Mouse (Mus musculus): ENCODE measurements at regions not wholly inside any gene's neighbourhood (a gene's known extent, or its start where the extent isn't known, plus 50 kb on each side); places are given as distances from the start of the nearest gene placed in this dataset.
"Not testable (repeated sequence)": the region's sequence is repeated elsewhere in the genome, so short reads cannot be mapped to it uniquely, and the experiment has no call there.

DNA sequence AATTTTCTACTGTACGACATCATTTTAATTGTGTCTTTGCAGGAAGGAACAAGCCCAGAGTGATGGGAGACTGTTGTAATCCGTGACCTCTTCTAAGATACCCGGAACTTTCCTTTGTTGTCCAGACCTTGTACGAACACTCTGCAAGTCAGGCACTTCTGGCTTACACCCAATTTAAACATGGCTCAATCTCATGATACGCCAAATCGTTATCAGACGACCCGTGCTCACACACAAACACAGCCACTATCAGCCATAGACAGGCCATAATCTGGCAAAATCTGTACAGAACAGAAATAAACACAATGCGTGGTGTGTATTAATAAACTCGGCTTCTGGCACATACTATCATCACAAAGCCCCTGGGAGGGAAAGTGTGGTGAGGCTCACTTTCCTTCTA lies 190.2 kb upstream of the Gm37988 start:
- H3K4me3 ChIP-seq (replicated peaks): no peak overlapping the region
- H3K4me1 ChIP-seq: peaks cover 11% of the 10 kb centered on the region; the same call in 1 of the 2 replicates
- no peak overlapping the region for H3K27ac ChIP-seq
- H3K4me2 ChIP-seq: no peak overlapping the region
- H3K9ac ChIP-seq: no peak overlapping the region
- 46% methylated on average over 10 of the region's 10 CpGs for WGBS
- H3K27me3 ChIP-seq: no peaks in the 10 kb centered on the region
- no peaks in the 10 kb centered on the region for H3K9me3 ChIP-seq (replicated peaks)
- H3K36me3 ChIP-seq: no peaks in the 10 kb centered on the region
- ATAC-seq (replicated peaks; ENCODE audit: low FRiP score): no peak

DNA sequence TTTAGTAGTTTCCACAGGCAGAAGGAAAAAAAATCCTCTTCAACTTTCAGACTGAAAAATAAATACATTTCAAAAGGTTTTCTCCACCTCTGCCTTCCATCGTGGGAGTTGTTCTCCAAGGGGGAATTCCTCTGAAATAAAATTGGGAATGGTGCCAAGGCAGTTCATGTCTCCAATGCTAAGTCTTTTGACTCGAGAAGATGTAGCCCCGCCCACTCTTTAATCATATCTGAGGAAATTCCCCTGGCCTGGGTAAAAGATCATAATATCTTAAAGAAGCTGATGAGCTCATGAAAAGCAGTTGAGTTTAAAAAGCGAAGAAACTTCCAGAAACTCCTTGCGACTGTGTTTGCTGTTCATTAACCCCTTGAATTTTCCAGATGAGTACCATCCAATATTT lies 185.3 kb upstream of the Gm37988 start:
- no peak for ATAC-seq (replicated peaks; ENCODE audit: low FRiP score)
- no peak overlapping the region for H3K9ac ChIP-seq
- WGBS: 39% methylated on average over 5 of the region's 5 CpGs
- H3K36me3 ChIP-seq: no peaks in the 10 kb centered on the region
- no peak overlapping the region for H3K4me3 ChIP-seq (replicated peaks)
- no peaks in the 10 kb centered on the region for H3K27me3 ChIP-seq
- no peaks in the 10 kb centered on the region for H3K9me3 ChIP-seq (replicated peaks)
- H3K4me2 ChIP-seq: no peak overlapping the region
- peaks cover 14% of the 10 kb centered on the region for H3K4me1 ChIP-seq
- peak overlapping the region; percentile 75; the same call in 1 of the 2 replicates for H3K27ac ChIP-seq

DNA sequence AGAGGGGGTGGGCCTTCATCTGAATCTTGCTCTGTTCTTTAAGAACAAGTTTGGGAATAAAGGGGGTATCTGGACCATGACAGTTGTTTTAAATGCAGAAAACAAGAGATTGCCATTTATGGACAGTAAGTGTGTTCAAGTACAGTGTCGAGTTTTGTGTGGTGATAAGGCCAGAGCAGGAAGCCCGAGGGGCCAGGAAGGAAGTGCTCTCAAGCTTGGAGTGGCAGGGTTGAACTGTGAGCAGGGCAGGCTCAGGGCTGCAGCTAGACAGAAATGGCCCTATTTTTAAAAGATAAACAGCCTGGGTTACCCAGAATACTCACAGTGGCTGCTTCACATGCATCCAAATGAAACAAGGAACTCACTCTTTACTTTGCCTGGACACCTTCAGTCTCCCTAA lies 184.4 kb upstream of the Gm37988 start:
- Histone ChIP-seq H3K9me3 (replicated peaks) (no peaks in the 10 kb centered on the region), H3K4me2 (no peak overlapping the region), H3K36me3 (no peaks in the 10 kb centered on the region), H3K9ac (no peak overlapping the region), H3K4me3 (replicated peaks) (no peak overlapping the region), H3K27me3 (no peaks in the 10 kb centered on the region), H3K4me1 (peaks cover 14% of the 10 kb centered on the region), H3K27ac (peak overlapping the region; percentile 75)
- WGBS: 27% methylated on average over 2 of the region's 2 CpGs
- no peak for ATAC-seq (replicated peaks; ENCODE audit: low FRiP score)

DNA sequence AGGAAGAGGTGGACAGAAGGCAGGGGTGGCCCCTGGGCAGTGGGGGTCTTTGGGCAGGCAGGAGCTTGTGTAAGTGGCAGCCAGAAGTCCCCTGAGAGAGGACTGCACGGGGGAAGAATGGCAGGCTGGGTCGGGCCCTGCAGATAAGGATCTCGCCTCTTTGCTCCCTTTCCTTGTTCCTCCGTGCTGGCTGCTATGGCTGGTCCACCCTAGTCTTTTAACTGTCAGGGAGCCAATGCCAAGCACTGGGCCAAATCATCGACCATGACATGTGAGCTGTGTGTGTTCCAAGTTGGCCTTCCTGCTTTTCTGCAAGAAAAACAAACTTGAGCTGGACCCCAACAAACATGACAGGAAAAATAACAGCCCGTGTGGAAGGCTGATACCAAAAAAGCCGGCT lies 153.8 kb upstream of the Gm37988 start:
- peak; percentile 60 for ATAC-seq (replicated peaks; ENCODE audit: low FRiP score)
- Histone ChIP-seq H3K36me3 (no peaks in the 10 kb centered on the region), H3K27ac (peak overlapping the region; percentile 59), H3K27me3 (no peaks in the 10 kb centered on the region), H3K4me3 (replicated peaks) (no peak overlapping the region), H3K9me3 (replicated peaks) (no peaks in the 10 kb centered on the region), H3K4me2 (peak overlapping the region; percentile 34), H3K9ac (no peak overlapping the region), H3K4me1 (peaks cover 10% of the 10 kb centered on the region)
- 11% methylated on average over 7 of the region's 7 CpGs for WGBS

DNA sequence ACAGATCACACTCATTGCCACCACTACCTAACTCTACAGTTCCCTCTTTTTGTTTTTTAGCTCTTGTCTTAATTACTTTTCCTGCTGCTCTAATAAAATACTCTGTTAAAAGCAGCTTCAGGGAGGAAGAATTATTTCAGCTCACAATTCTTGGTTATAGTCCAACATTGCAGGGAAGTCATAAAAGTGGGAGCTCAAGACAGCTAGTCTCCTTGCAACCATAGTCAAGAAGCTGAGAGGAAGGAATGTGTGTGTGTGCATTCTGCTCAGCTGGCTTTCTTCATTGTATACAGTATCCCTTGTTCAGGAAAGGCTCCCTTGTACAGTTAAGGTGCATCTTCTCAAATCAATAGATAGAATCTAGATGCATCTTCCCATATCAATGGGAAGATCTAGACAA lies 152.4 kb upstream of the Gm37988 start:
- H3K27ac ChIP-seq: 0 out of 2 replicates have a peak overlapping the region, but pooled peaks have one; percentile 9
- no peak overlapping the region for H3K4me3 ChIP-seq (replicated peaks)
- H3K9me3 ChIP-seq (replicated peaks): no peaks in the 10 kb centered on the region
- H3K4me1 ChIP-seq: peaks cover 10% of the 10 kb centered on the region
- no peak overlapping the region for H3K9ac ChIP-seq
- no peak overlapping the region for H3K4me2 ChIP-seq
- H3K27me3 ChIP-seq: no peaks in the 10 kb centered on the region
- H3K36me3 ChIP-seq: no peaks in the 10 kb centered on the region
- ATAC-seq (replicated peaks; ENCODE audit: low FRiP score): peak; percentile 40; the same call in 1 of the 2 replicates

DNA sequence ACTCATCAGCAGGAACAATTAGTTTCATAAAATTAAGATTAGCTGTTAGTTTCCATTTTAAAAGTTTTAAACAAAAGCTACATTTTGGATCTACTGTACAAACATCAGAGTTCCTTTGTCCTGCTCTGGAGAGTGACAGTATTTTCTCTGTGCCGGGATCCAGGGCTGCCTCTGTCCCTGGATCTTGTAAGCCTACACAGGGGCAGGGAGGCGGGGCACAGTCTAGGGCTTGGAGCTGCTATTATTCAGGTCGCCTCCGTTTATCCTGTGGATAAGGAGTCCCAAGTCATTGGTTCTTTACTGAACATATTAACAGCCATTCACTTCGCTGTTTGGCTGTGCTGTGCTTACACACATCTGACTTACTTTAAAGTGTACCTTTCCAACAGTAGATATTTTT lies 150.8 kb upstream of the Gm37988 start:
- Histone ChIP-seq H3K4me3 (replicated peaks) (no peak overlapping the region), H3K4me2 (no peak overlapping the region), H3K36me3 (no peaks in the 10 kb centered on the region), H3K9ac (no peak overlapping the region), H3K27me3 (no peaks in the 10 kb centered on the region), H3K9me3 (replicated peaks) (no peaks in the 10 kb centered on the region), H3K27ac (no peak overlapping the region), H3K4me1 (peaks cover 10% of the 10 kb centered on the region)
- ATAC-seq (replicated peaks; ENCODE audit: low FRiP score): no peak
- 43% methylated on average over 5 of the region's 5 CpGs for WGBS

DNA sequence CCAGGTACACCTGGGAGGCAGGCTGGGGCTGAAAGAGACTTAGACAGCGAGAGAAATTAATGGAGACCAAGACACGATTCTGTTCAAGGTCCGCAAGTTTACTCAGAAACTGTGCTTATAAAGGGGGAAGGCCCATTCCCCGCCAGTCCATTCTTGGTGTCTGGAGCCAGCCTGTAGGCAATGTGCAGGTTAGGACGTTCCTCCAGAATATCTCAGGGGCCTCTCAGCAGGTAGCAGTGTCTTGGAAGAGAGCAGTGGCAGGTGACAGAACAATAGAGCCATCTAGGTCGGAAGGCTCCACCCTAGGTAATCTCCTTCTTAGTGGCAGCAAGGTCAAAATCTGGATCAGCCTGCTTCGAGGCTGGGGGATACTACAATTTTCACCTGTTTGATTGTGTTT lies 147.6 kb upstream of the Gm37988 start:
- not testable (repeated sequence) for H3K27me3 ChIP-seq; H3K9me3 ChIP-seq (replicated peaks); H3K36me3 ChIP-seq; H3K4me3 ChIP-seq (replicated peaks); H3K9ac ChIP-seq; H3K4me1 ChIP-seq; ATAC-seq (replicated peaks; ENCODE audit: low FRiP score); H3K27ac ChIP-seq; H3K4me2 ChIP-seq
- WGBS: 80% methylated on average over 7 of the region's 7 CpGs

DNA sequence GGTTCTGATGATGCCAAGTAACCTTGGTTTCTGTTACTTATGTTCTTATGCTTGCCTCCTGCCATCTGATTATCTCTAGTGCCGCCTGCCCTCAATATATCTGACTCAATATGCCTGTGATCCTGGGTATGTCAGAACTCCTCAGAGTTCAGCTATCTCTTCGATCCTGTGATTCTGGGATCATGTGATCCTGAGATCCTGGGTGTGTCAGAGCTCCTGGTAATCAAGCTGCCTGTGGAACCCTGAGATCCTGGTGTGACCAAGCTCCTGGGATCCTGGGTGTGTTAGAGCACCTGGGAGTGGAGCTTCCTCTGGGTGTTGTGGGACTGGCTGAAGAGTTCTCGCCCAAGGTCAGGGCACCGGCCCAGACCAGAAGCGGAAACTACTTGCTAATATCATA lies 147.1 kb upstream of the Gm37988 start:
- H3K4me2 ChIP-seq; H3K9ac ChIP-seq; H3K27me3 ChIP-seq; H3K4me1 ChIP-seq; H3K9me3 ChIP-seq (replicated peaks); H3K36me3 ChIP-seq; H3K4me3 ChIP-seq (replicated peaks); ATAC-seq (replicated peaks; ENCODE audit: low FRiP score); H3K27ac ChIP-seq: not testable (repeated sequence)
- WGBS: 92% methylated on average over 5 of the region's 5 CpGs

DNA sequence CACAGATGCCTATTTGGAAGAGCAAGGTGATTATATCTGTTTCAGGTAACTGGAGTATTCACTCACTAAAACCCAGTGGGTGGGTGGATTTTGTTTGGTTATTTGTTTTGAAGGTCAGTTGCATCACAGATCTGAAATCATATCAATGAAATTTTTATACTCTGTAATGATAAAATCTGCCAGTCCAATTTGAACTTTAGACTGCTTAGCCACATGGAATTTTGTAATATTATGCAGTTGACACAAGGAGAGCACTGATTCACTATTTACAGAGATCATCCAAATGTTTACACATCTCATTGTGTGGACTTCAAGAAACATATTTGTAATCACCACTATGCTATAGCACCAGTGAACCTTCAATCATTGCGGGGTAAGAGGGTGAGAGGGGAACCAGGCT lies 145.9 kb upstream of the Gm37988 start:
- Histone ChIP-seq H3K36me3 (no peaks in the 10 kb centered on the region), H3K4me1 (no peaks in the 10 kb centered on the region), H3K9ac (no peak overlapping the region), H3K4me3 (replicated peaks) (no peak overlapping the region), H3K27me3 (no peaks in the 10 kb centered on the region), H3K27ac (no peak overlapping the region), H3K4me2 (no peak overlapping the region), H3K9me3 (replicated peaks) (no peaks in the 10 kb centered on the region)
- 88% methylated on average over 1 of the region's 1 CpGs for WGBS
- no peak for ATAC-seq (replicated peaks; ENCODE audit: low FRiP score)

DNA sequence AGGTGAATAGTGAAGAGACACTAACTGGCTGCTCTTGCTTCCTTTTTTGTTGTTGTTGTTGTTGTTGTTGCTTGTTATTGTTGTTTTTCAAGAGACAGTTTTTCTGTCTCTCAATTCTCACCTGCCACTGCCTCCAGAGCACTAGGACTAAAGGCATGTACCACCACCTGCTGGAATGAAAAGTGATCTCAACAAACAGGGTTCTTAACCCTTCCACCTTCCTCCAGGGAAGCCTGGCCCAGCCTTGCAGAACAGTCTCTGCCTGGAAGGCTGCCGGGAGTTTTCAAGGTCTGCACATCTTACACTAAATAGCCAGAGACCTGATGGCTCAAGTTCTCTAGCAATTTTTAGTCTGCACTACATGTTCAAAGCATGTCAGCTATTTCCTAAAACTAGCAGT lies 138.0 kb upstream of the Gm37988 start:
- Histone ChIP-seq H3K9ac (no peak overlapping the region), H3K27ac (no peak overlapping the region), H3K9me3 (replicated peaks) (no peaks in the 10 kb centered on the region), H3K4me3 (replicated peaks) (no peak overlapping the region), H3K4me2 (no peak overlapping the region), H3K27me3 (no peaks in the 10 kb centered on the region), H3K4me1 (peaks cover 28% of the 10 kb centered on the region), H3K36me3 (no peaks in the 10 kb centered on the region)
- 45% methylated on average over 1 of the region's 1 CpGs for whole genome bisulfite sequencing
- no peak; the same call in 1 of the 2 replicates for ATAC-seq (replicated peaks; ENCODE audit: low FRiP score)

DNA sequence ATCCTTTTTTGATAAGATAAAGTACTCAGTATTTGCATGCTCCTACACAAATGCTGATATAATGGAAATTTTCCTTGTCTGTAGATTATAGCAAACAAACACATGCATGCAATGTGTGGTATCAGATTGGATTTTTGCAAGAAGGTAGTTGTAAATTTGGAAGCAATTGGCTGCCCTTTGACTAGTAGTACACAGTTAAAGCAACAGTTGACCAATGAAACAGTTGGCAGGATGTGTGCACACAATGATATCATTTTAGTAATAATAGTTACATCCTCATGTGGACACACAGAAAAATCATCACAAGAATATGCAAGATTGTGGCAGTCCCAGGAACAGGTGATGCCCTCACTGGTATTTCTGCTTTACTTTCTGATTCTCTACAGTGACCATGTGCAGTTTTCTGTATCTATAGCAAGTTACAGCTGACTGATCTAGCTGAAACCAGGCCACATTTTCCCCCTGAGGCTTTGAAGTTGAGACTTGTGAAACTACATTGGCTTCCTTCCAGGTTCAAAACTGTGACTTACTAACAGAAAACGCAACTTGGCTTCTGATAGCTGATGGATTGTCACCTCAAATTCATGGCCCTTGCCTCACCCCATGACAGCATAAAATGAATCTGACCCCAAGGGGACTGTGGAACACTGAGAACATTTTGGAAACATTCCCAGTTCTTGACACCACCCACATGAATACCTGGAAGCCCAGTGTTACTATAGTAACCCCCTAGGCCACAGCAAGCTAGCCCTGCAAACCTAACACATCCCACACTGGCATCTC lies 136.3 kb upstream of the Gm37988 start:
- H3K4me3 ChIP-seq (replicated peaks): no peak overlapping the region
- H3K9me3 ChIP-seq (replicated peaks): no peaks in the 10 kb centered on the region
- H3K27me3 ChIP-seq: no peaks in the 10 kb centered on the region
- H3K36me3 ChIP-seq: no peaks in the 10 kb centered on the region
- H3K4me2 ChIP-seq: no peak overlapping the region
- peak; percentile 86 for ATAC-seq (replicated peaks; ENCODE audit: low FRiP score)
- 18% methylated on average over 1 of the region's 1 CpGs for WGBS
- H3K27ac ChIP-seq: peak overlapping the region; percentile 2; the same call in 1 of the 2 replicates
- H3K9ac ChIP-seq: no peak overlapping the region
- H3K4me1 ChIP-seq: peaks cover 28% of the 10 kb centered on the region

DNA sequence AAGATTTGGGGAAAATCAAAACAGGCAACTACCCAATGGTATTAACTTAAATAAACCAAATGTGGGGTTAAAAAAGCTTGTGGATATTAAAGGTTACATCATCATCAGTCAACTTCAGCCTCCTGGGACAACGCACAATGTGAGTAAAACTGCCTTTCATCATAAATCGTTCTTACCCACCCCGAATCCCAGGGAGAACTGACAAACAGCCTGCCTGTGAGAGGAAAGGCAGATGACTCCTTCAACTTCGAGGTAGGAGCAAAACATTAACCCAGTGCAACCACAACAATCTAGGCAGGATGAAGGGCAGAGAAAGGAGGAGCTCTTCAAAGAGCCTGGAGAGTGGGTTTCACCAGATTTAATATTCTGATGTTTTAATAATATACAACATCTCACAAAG lies 135.3 kb upstream of the Gm37988 start:
- Histone ChIP-seq H3K27ac (no peak overlapping the region), H3K4me1 (peaks cover 28% of the 10 kb centered on the region), H3K9ac (no peak overlapping the region), H3K27me3 (no peaks in the 10 kb centered on the region), H3K36me3 (no peaks in the 10 kb centered on the region), H3K4me2 (no peak overlapping the region), H3K4me3 (replicated peaks) (no peak overlapping the region), H3K9me3 (replicated peaks) (no peaks in the 10 kb centered on the region)
- 20% methylated on average over 4 of the region's 4 CpGs for WGBS
- ATAC-seq (replicated peaks; ENCODE audit: low FRiP score): no peak

DNA sequence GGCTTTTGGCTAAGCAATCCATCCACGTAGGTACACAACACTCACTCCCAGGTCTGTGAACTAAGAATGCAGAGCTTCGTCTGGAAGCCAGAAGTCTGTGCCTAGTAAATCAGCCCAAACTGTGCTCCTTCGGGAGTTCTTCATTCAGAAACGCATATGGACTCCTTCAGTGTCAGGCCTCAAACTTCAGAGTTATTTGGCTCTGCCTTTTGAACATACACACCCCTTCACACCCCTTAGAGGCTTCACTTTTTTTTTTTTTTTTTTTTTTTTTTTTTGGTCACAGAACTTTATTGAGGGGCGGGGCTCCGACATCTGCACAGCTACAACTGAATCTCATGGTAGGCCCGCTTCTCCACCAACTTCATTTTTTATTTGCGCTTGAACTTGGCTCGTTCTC lies 120.1 kb upstream of the Gm37988 start:
- Histone ChIP-seq H3K27me3 (no peaks in the 10 kb centered on the region), H3K4me2 (no peak overlapping the region), H3K27ac (no peak overlapping the region), H3K36me3 (no peaks in the 10 kb centered on the region), H3K9ac (no peak overlapping the region), H3K4me3 (replicated peaks) (no peak overlapping the region), H3K4me1 (no peaks in the 10 kb centered on the region), H3K9me3 (replicated peaks) (no peaks in the 10 kb centered on the region)
- WGBS: 78% methylated on average over 9 of the region's 9 CpGs
- ATAC-seq (replicated peaks; ENCODE audit: low FRiP score): no peak; the same call in 1 of the 2 replicates

All from kidney, embryonic 15.5 days (tissue).